Mouse (Mus musculus) intestine, postnatal 0 days (tissue): Measurements from ENCODE around the gene Fis1. TPM values are rescaled to one million over a fixed set of nuclear protein-coding genes. Genes with fewer than 3 reads are reported as not detected.

Experiments
- ATAC-seq: fragments of 200-750 bp; cut with Nextera tagmentation; 2 replicates; pipeline ENCODE4 v1.8.0; 2017; ENCODE audit warnings: mild to moderate bottlenecking, moderate TSS enrichment, moderate library complexity
- H3K27ac ChIP-seq: fragments of 300-500 bp; sonication (generic); 2 replicates; pipeline ENCODE4 v1.5.1; 2014; ENCODE audit warnings: mild to moderate bottlenecking, low read depth, low read length, moderate library complexity
- H3K27me3 ChIP-seq: fragments of 300-500 bp; sonication (generic); replicated peaks from 2 replicates; pipeline ENCODE4 v1.6.1; 2014; ENCODE audit warnings: low read length, mixed read lengths; ENCODE audit not compliant: control insufficient read depth, insufficient read depth
- H3K36me3 ChIP-seq: fragments of 300-500 bp; sonication (generic); 2 replicates; pipeline ENCODE4 v1.6.1; 2014; ENCODE audit warnings: mild to moderate bottlenecking, moderate library complexity; ENCODE audit not compliant: control insufficient read depth, insufficient read depth
- H3K4me1 ChIP-seq: fragments of 300-500 bp; sonication (generic); replicated peaks from 2 replicates; pipeline ENCODE4 v1.6.1; 2014; ENCODE audit warnings: antibody characterized with exemption, low read length, mixed read lengths; ENCODE audit not compliant: control insufficient read depth, insufficient read depth
- H3K4me2 ChIP-seq: fragments of 300-500 bp; sonication (generic); replicated peaks from 2 replicates; pipeline ENCODE4 v1.6.1; 2014; ENCODE audit warnings: low read depth, mild to moderate bottlenecking, moderate library complexity
- H3K4me3 ChIP-seq: fragments of 300-500 bp; sonication (generic); 2 replicates; pipeline ENCODE4 v1.5.1; 2014; ENCODE audit warnings: low read depth, low read length
- H3K9ac ChIP-seq: fragments of 300-500 bp; sonication (generic); 2 replicates; pipeline ENCODE4 v1.6.1; 2014; ENCODE audit warnings: mild to moderate bottlenecking, low read depth, low read length
- H3K9me3 ChIP-seq: fragments of 300-500 bp; sonication (generic); 2 replicates; pipeline ENCODE4 v1.6.1; 2016; ENCODE audit warnings: mixed run types; ENCODE audit not compliant: control insufficient read depth
- CTCF ChIP-seq: sonication (generic); IDR thresholded peaks from 2 replicates; pipeline ENCODE4 v1.5.1; 2016; ENCODE audit warnings: low read depth, mild to moderate bottlenecking, control low read depth, antibody characterized with exemption, moderate library complexity
- WGBS: fragments of 180-500 bp; shearing (Covaris S2); extraction: QIAGEN DNeasy Blood & Tissue Kit; methylation state at CpG from one replicate; pipeline ENCODE4 v1.1.7; 2014; 5-methylcytosine and 5-hydroxymethylcytosine counted together
- polyA plus RNA-seq: library from polyadenylated mRNA; unstranded; fragments of >200 nt; fragmentation: Nextera tagmentation; extraction: Ambion mirVana; gene quantifications from 2 replicates; pipeline ENCODE4 v1.2.1, GENCODE M21; 2015

Fis1 gene
- polyA plus RNA-seq, 1 experiment from 2014 or later, result 318 TPM

- no peaks in the 10 kb centered on the region for H3K9me3 ChIP-seq
- H3K4me1 ChIP-seq, result peaks cover 20% of the 10 kb centered on the region; the same call in 1 of the 2 replicates
- 70% methylated on average over 8 of the region's 8 CpGs for WGBS
- H3K27me3 ChIP-seq, result no peaks in the 10 kb centered on the region
- peak overlapping the region; percentile 69; the same call in 1 of the 2 replicates for H3K4me3 ChIP-seq
- TF ChIP-seq CTCF, result no peak
- no peak for ATAC-seq
- H3K36me3 ChIP-seq, result peaks cover 34% of the 10 kb centered on the region
- H3K9ac ChIP-seq, result 0 out of 2 replicates have a peak overlapping the region, but pooled peaks have one; percentile 57
- peak overlapping the region; percentile 78 for H3K4me2 ChIP-seq
- H3K27ac ChIP-seq, result no peak overlapping the region
Observed at GRCm38 (mm10) chr5:136962966-136963540, 10.0 kb downstream of the Fis1 start.

- no peaks in the 10 kb centered on the region for H3K9me3 ChIP-seq
- H3K4me2 ChIP-seq, result peak overlapping the region; percentile 58
- no peaks in the 10 kb centered on the region for H3K27me3 ChIP-seq
- H3K4me3 ChIP-seq, result no peak overlapping the region
- H3K4me1 ChIP-seq, result peaks cover 20% of the 10 kb centered on the region; the same call in 1 of the 2 replicates
- H3K9ac ChIP-seq, result no peak overlapping the region
- 49% methylated on average over 9 of the region's 9 CpGs for WGBS
- TF ChIP-seq CTCF, result no peak
- ATAC-seq, result peak; percentile 31
- H3K36me3 ChIP-seq, result peaks cover 34% of the 10 kb centered on the region
- peak overlapping the region; percentile 86 for H3K27ac ChIP-seq
Observed at GRCm38 (mm10) chr5:136965210-136965609, 12.1 kb downstream of the Fis1 start.

GRCm38 (mm10) chr5:136965686-136966085, 12.6 kb downstream of the Fis1 start:
- peaks cover 20% of the 10 kb centered on the region; the same call in 1 of the 2 replicates for H3K4me1 ChIP-seq
- no peaks in the 10 kb centered on the region for H3K27me3 ChIP-seq
- WGBS, result 59% methylated on average over 7 of the region's 8 CpGs
- H3K9me3 ChIP-seq, result no peaks in the 10 kb centered on the region
- H3K4me3 ChIP-seq, result no peak overlapping the region
- H3K36me3 ChIP-seq, result peaks cover 34% of the 10 kb centered on the region
- peak; percentile 14 for ATAC-seq
- peak overlapping the region; percentile 86 for H3K27ac ChIP-seq
- H3K4me2 ChIP-seq, result peak overlapping the region; percentile 58
- H3K9ac ChIP-seq, result no peak overlapping the region; the same call in 1 of the 2 replicates
- no peak for TF ChIP-seq CTCF

- Histone ChIP-seq H3K4me1 (peaks cover 19% of the 10 kb centered on the region; the same call in 1 of the 2 replicates), H3K4me2 (peak within 1 kb of the TSS; percentile 58), H3K27ac (peak within 1 kb of the TSS; percentile 86), H3K9ac (peak within 1 kb of the TSS; percentile 11; the same call in 1 of the 2 replicates), H3K9me3 (no peaks in the 10 kb centered on the region), H3K4me3 (peak within 1 kb of the TSS; percentile 31; the same call in 1 of the 2 replicates), H3K27me3 (no peaks in the 10 kb centered on the region), H3K36me3 (peaks cover 34% of the 10 kb centered on the region)
- no peak for ATAC-seq
- no peak for TF ChIP-seq CTCF
- 20% methylated on average over 6 of the region's 6 CpGs for WGBS
Observed at GRCm38 (mm10) chr5:136966331-136966730, 13.3 kb downstream of the Fis1 start, which contains the start of gene Cldn15. Gene Cldn15 (plus strand): TSS chr5:136966616.

- ATAC-seq, result 0 out of 2 replicates have a peak, but pooled peaks have one; percentile 1
- H3K9me3 ChIP-seq, result no peaks in the 10 kb centered on the region
- peak overlapping the region; percentile 31; the same call in 1 of the 2 replicates for H3K4me3 ChIP-seq
- H3K36me3 ChIP-seq, result peaks cover 34% of the 10 kb centered on the region
- peaks cover 15% of the 10 kb centered on the region; the same call in 1 of the 2 replicates for H3K4me1 ChIP-seq
- peak overlapping the region; percentile 86 for H3K27ac ChIP-seq
- 36% methylated on average over 4 of the region's 4 CpGs for WGBS
- peak overlapping the region; percentile 58 for H3K4me2 ChIP-seq
- H3K9ac ChIP-seq, result 0 out of 2 replicates have a peak overlapping the region, but pooled peaks have one; percentile 11
- H3K27me3 ChIP-seq, result no peaks in the 10 kb centered on the region
- no peak for TF ChIP-seq CTCF
Observed at GRCm38 (mm10) chr5:136966861-136967455, 13.9 kb downstream of the Fis1 start.

GRCm38 (mm10) chr5:136967592-136967991, 14.5 kb downstream of the Fis1 start:
- TF ChIP-seq CTCF, result no peak
- Histone ChIP-seq H3K27ac (peak overlapping the region; percentile 86), H3K36me3 (peaks cover 34% of the 10 kb centered on the region), H3K4me1 (peaks cover 15% of the 10 kb centered on the region; the same call in 1 of the 2 replicates), H3K4me3 (peak overlapping the region; percentile 31), H3K4me2 (peak overlapping the region; percentile 58), H3K9ac (no peak overlapping the region), H3K9me3 (no peaks in the 10 kb centered on the region), H3K27me3 (no peaks in the 10 kb centered on the region)
- peak; percentile 36 for ATAC-seq
- 14% methylated on average over 10 of the region's 10 CpGs for WGBS
